ENCODE assay signal across 9 mouse cellular contexts in genomic region chr17:33828892-33829291, GRCm38 (mm10). TPM values are rescaled to one million over a fixed set of nuclear protein-coding genes. Genes with fewer than 3 reads are reported as not detected.
DNase-seq lines count a peak whose midpoint lies in the region; ATAC-seq lines count a peak whose summit lies in the region.
"Had no signal": no experiment of that assay in that cellular context is flagged by ENCODE, and none has a peak within 500 bp of the region (broad histone marks: within the 10 kb centered on the region; RNA-seq: fewer than 3 reads in every experiment).

No protein-coding gene starts in this region.

- no peaks in the 10 kb centered on the region for H3K9me3 ChIP-seq in stomach, embryonic 16.5 days (replicated peaks; ENCODE audit: control insufficient read depth, low read length)
- no peaks in the 10 kb centered on the region for H3K9me3 ChIP-seq in hindbrain, embryonic 11.5 days (ENCODE audit: control insufficient read depth, low read length)
- H3K9me3 ChIP-seq: forebrain, embryonic 13.5 days had no signal

- DNase-seq in ovary, adult 18-20 months (ENCODE audit: low spot score), result peak; percentile 78
- no peak for DNase-seq in ovary, postnatal 10 days (ENCODE audit: low spot score)
- peak; percentile 99 for DNase-seq in gonadal fat pad, adult 2 months (ENCODE audit: low read depth)
- DNase-seq in kidney, postnatal 4 days, result peak; percentile 46 to 66
- no peak for DNase-seq in thymus, postnatal 0 days (ENCODE audit: low spot score)
- DNase-seq in thymus, postnatal 36 days, result no peak
- no peak for DNase-seq in hindbrain, embryonic 11.5 days (ENCODE audit: low spot score)

- no peak overlapping the region for H3K4me2 ChIP-seq in stomach, embryonic 16.5 days (ENCODE audit: low read depth, low read length)
- H3K4me2 ChIP-seq in hindbrain, embryonic 11.5 days (replicated peaks; ENCODE audit: low read depth, low read length), result no peak overlapping the region
- H3K4me2 ChIP-seq: forebrain, embryonic 13.5 days had no signal

- WGBS in stomach, embryonic 16.5 days, result 34% methylated on average over 2 of the region's 2 CpGs
- WGBS in hindbrain, embryonic 11.5 days, result 82% methylated on average over 2 of the region's 2 CpGs

- no peaks in the 10 kb centered on the region for H3K27me3 ChIP-seq in stomach, embryonic 16.5 days (ENCODE audit: control insufficient read depth, insufficient read depth, low read length)
- no peaks in the 10 kb centered on the region for H3K27me3 ChIP-seq in hindbrain, embryonic 11.5 days (ENCODE audit: control insufficient read depth, insufficient read depth, low read length)
- H3K27me3 ChIP-seq: forebrain, embryonic 13.5 days had no signal

- H3K4me3 ChIP-seq in stomach, embryonic 16.5 days (replicated peaks; ENCODE audit: low read length), result no peak overlapping the region
- H3K4me3 ChIP-seq in hindbrain, embryonic 11.5 days (ENCODE audit: low read depth, low read length), result no peak overlapping the region
- H3K4me3 ChIP-seq: forebrain, embryonic 13.5 days had no signal

- H3K36me3 ChIP-seq in stomach, embryonic 16.5 days (ENCODE audit: control insufficient read depth, insufficient read depth, low read length), result peaks cover 22% of the 10 kb centered on the region; the same call in 1 of the 2 replicates
- peaks cover 9% of the 10 kb centered on the region; the same call in 1 of the 2 replicates for H3K36me3 ChIP-seq in hindbrain, embryonic 11.5 days (ENCODE audit: control insufficient read depth, insufficient read depth, low read length)

- H3K9ac ChIP-seq in stomach, embryonic 16.5 days (ENCODE audit: low read length), result no peak overlapping the region
- no peak overlapping the region for H3K9ac ChIP-seq in hindbrain, embryonic 11.5 days (ENCODE audit: low read depth, low read length)

- peak; percentile 72 for ATAC-seq in stomach, embryonic 16.5 days (ENCODE audit: insufficient read depth, low FRiP score)
- ATAC-seq in hindbrain, embryonic 11.5 days (ENCODE audit: low FRiP score), result no peak
- ATAC-seq: forebrain, embryonic 13.5 days had no signal

- H3K27ac ChIP-seq in stomach, embryonic 16.5 days (ENCODE audit: low read length), result 0 out of 2 replicates have a peak overlapping the region, but pooled peaks have one; percentile 31
- H3K27ac ChIP-seq in hindbrain, embryonic 11.5 days (ENCODE audit: low read depth, low read length), result no peak overlapping the region
- H3K27ac ChIP-seq: forebrain, embryonic 13.5 days had no signal

- peaks cover 18% of the 10 kb centered on the region for H3K4me1 ChIP-seq in stomach, embryonic 16.5 days (ENCODE audit: control insufficient read depth, insufficient read depth, low read length)
- no peaks in the 10 kb centered on the region for H3K4me1 ChIP-seq in hindbrain, embryonic 11.5 days (replicated peaks; ENCODE audit: control insufficient read depth, insufficient read depth, low read length)

RNA-seq across cellular contexts. Expression of gene Ndufa7, which starts 4.5 kb away (rescaled TPM):
- polyA plus RNA-seq in gonadal fat pad, adult 2 months (2012; rRNA removed), result 564 and 606 TPM in 2 replicates
- polyA plus RNA-seq in stomach, embryonic 16.5 days (2015; fragmentation: Nextera tagmentation; extraction: Ambion mirVana), result 442 and 446 TPM in 2 replicates
- 464 TPM in 2 replicates for polyA plus RNA-seq in thymus, postnatal 0 days (2015; fragmentation: Nextera tagmentation; extraction: Ambion mirVana)
- 445 and 467 TPM in 2 replicates for polyA plus RNA-seq in hindbrain, embryonic 11.5 days (2014; fragmentation: Nextera tagmentation; extraction: Ambion mirVana)

RNA-seq across cellular contexts. Expression of gene Rps28, which starts 4.5 kb away (rescaled TPM):
- 823 and 990 TPM in 2 replicates for polyA plus RNA-seq in gonadal fat pad, adult 2 months (2012; rRNA removed)
- 740 and 935 TPM in 2 replicates for polyA plus RNA-seq in stomach, embryonic 16.5 days (2015; fragmentation: Nextera tagmentation; extraction: Ambion mirVana)
- polyA plus RNA-seq in thymus, postnatal 0 days (2015; fragmentation: Nextera tagmentation; extraction: Ambion mirVana), result 1,516 and 1,544 TPM in 2 replicates
- 706 and 742 TPM in 2 replicates for polyA plus RNA-seq in hindbrain, embryonic 11.5 days (2014; fragmentation: Nextera tagmentation; extraction: Ambion mirVana)

RNA-seq across cellular contexts. Expression of gene Cd320, which starts 14.0 kb away (rescaled TPM):
- 107 and 143 TPM in 2 replicates for polyA plus RNA-seq in gonadal fat pad, adult 2 months (2012; rRNA removed)
- polyA plus RNA-seq in stomach, embryonic 16.5 days (2015; fragmentation: Nextera tagmentation; extraction: Ambion mirVana), result 52.0 and 54.0 TPM in 2 replicates
- polyA plus RNA-seq in thymus, postnatal 0 days (2015; fragmentation: Nextera tagmentation; extraction: Ambion mirVana), result 35.1 and 35.2 TPM in 2 replicates
- polyA plus RNA-seq in hindbrain, embryonic 11.5 days (2014; fragmentation: Nextera tagmentation; extraction: Ambion mirVana), result 73.7 and 76.1 TPM in 2 replicates

RNA-seq across cellular contexts. Expression of gene Kank3, which starts 18.6 kb away (rescaled TPM):
- 106 and 146 TPM in 2 replicates for polyA plus RNA-seq in gonadal fat pad, adult 2 months (2012; rRNA removed)
- 24.8 and 29.0 TPM in 2 replicates for polyA plus RNA-seq in stomach, embryonic 16.5 days (2015; fragmentation: Nextera tagmentation; extraction: Ambion mirVana)
- polyA plus RNA-seq in thymus, postnatal 0 days (2015; fragmentation: Nextera tagmentation; extraction: Ambion mirVana), result 19.1 and 22.0 TPM in 2 replicates
- 22.7 and 30.1 TPM in 2 replicates for polyA plus RNA-seq in hindbrain, embryonic 11.5 days (2014; fragmentation: Nextera tagmentation; extraction: Ambion mirVana)

RNA-seq across cellular contexts. Expression of gene Gm7029, which starts 44.7 kb away (rescaled TPM):
- not detected in 2 replicates for polyA plus RNA-seq in gonadal fat pad, adult 2 months (2012; rRNA removed)
- not detected in 2 replicates for polyA plus RNA-seq in stomach, embryonic 16.5 days (2015; fragmentation: Nextera tagmentation; extraction: Ambion mirVana)
- polyA plus RNA-seq in thymus, postnatal 0 days (2015; fragmentation: Nextera tagmentation; extraction: Ambion mirVana), result not detected in 2 replicates
- not detected in 2 replicates for polyA plus RNA-seq in hindbrain, embryonic 11.5 days (2014; fragmentation: Nextera tagmentation; extraction: Ambion mirVana)
- polyA plus RNA-seq: forebrain, embryonic 13.5 days had no signal

Comparison
In these comparisons a context has a peak if more than half of its experiments do, and no peak if none do; other contexts are left out.
1. DNase-seq: peak in ovary, adult 18-20 months (single experiment), gonadal fat pad, adult 2 months (single experiment) and kidney, postnatal 4 days (2 of 2); none in ovary, postnatal 10 days (single experiment), thymus, postnatal 0 days (single experiment), thymus, postnatal 36 days (0 of 2) and hindbrain, embryonic 11.5 days (single experiment).